Mouse (Mus musculus): Measurements from ENCODE around the gene Magi2. TPM values are rescaled to one million over a fixed set of nuclear protein-coding genes. Genes with fewer than 3 reads are reported as not detected.

Magi2 gene
- polyA plus RNA-seq, 1 experiment from 2014 or later = 3.0 TPM

DNA sequence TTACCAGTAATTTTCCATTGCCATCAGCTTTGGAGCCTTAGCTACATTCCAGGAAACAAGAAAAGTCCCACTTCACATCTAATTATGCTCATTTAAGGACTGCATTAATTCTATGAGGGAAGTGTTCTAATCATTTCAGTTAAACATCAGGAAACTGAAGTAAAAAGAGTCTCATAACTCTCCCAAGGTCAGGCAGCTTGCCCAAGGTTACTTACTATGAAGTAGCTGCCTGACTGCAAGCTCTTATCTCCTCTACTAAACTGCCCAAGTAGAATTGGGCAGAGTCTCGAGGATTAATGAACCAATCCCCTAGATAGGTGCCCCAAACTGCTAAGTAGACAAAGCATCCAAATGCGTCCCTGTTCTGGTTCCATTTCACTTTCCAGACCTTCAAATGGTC lies 19.6 kb downstream of the Magi2 start:
- no peak overlapping the region for H3K9ac ChIP-seq (replicated peaks; ENCODE audit: low read length)
- no peaks in the 10 kb centered on the region for H3K9me3 ChIP-seq (replicated peaks; ENCODE audit: control insufficient read depth, low read length)
- H3K36me3 ChIP-seq (replicated peaks; ENCODE audit: control insufficient read depth, insufficient read depth, low read depth, low read length) = no peaks in the 10 kb centered on the region
- H3K4me1 ChIP-seq (ENCODE audit: control insufficient read depth, insufficient read depth, low read length) = no peaks in the 10 kb centered on the region
- no peak for DNase-seq (ENCODE audit: low spot score)
- no peak overlapping the region for H3K27ac ChIP-seq (replicated peaks; ENCODE audit: low read depth, low read length)
- H3K4me2 ChIP-seq (ENCODE audit: low read depth, low read length) = no peak overlapping the region
- ATAC-seq (replicated peaks; ENCODE audit: insufficient number of reproducible peaks, low FRiP score, low TSS enrichment, low read depth) = no peak
- no peaks in the 10 kb centered on the region for H3K27me3 ChIP-seq (ENCODE audit: control insufficient read depth, insufficient read depth, low read length)
- no peak overlapping the region for H3K4me3 ChIP-seq (ENCODE audit: low read depth, low read length)
- 37% methylated on average over 2 of the region's 2 CpGs for WGBS

GRCm38 (mm10) chr5:19247266-19247665 lies 20.4 kb downstream of the Magi2 start:
- H3K27ac ChIP-seq (replicated peaks; ENCODE audit: low read depth, low read length) = no peak overlapping the region
- no peak overlapping the region for H3K4me2 ChIP-seq (ENCODE audit: low read depth, low read length)
- no peaks in the 10 kb centered on the region for H3K4me1 ChIP-seq (ENCODE audit: control insufficient read depth, insufficient read depth, low read length)
- H3K9me3 ChIP-seq (replicated peaks; ENCODE audit: control insufficient read depth, low read length) = no peaks in the 10 kb centered on the region
- ATAC-seq (replicated peaks; ENCODE audit: insufficient number of reproducible peaks, low FRiP score, low TSS enrichment, low read depth) (no peak), DNase-seq (ENCODE audit: low spot score) (peak; percentile 75)
- no peak overlapping the region for H3K9ac ChIP-seq (replicated peaks; ENCODE audit: low read length)
- no peaks in the 10 kb centered on the region for H3K36me3 ChIP-seq (replicated peaks; ENCODE audit: control insufficient read depth, insufficient read depth, low read depth, low read length)
- WGBS = 33% methylated on average over 3 of the region's 3 CpGs
- no peak overlapping the region for H3K4me3 ChIP-seq (ENCODE audit: low read depth, low read length)
- H3K27me3 ChIP-seq (ENCODE audit: control insufficient read depth, insufficient read depth, low read length) = no peaks in the 10 kb centered on the region

GRCm38 (mm10) chr5:19262816-19263215 lies 36.0 kb downstream of the Magi2 start:
- no peak overlapping the region for H3K27ac ChIP-seq (replicated peaks; ENCODE audit: low read depth, low read length)
- no peaks in the 10 kb centered on the region for H3K9me3 ChIP-seq (replicated peaks; ENCODE audit: control insufficient read depth, low read length)
- ATAC-seq (replicated peaks; ENCODE audit: insufficient number of reproducible peaks, low FRiP score, low TSS enrichment, low read depth) (no peak), DNase-seq (ENCODE audit: low spot score) (no peak)
- no peaks in the 10 kb centered on the region for H3K4me1 ChIP-seq (ENCODE audit: control insufficient read depth, insufficient read depth, low read length)
- no peaks in the 10 kb centered on the region for H3K36me3 ChIP-seq (replicated peaks; ENCODE audit: control insufficient read depth, insufficient read depth, low read depth, low read length)
- no peak overlapping the region for H3K4me3 ChIP-seq (ENCODE audit: low read depth, low read length)
- 71% methylated on average over 5 of the region's 5 CpGs for WGBS
- no peak overlapping the region for H3K9ac ChIP-seq (replicated peaks; ENCODE audit: low read length)
- H3K4me2 ChIP-seq (ENCODE audit: low read depth, low read length) = no peak overlapping the region
- no peaks in the 10 kb centered on the region for H3K27me3 ChIP-seq (ENCODE audit: control insufficient read depth, insufficient read depth, low read length)

- H3K36me3 ChIP-seq (replicated peaks; ENCODE audit: control insufficient read depth, insufficient read depth, low read depth, low read length) = no peaks in the 10 kb centered on the region
- no peak overlapping the region for H3K4me3 ChIP-seq (ENCODE audit: low read depth, low read length)
- H3K4me1 ChIP-seq (ENCODE audit: control insufficient read depth, insufficient read depth, low read length) = no peaks in the 10 kb centered on the region
- no peak for DNase-seq (ENCODE audit: low spot score)
- no peak overlapping the region for H3K4me2 ChIP-seq (ENCODE audit: low read depth, low read length)
- 67% methylated on average over 2 of the region's 2 CpGs for WGBS
- H3K9me3 ChIP-seq (replicated peaks; ENCODE audit: control insufficient read depth, low read length) = no peaks in the 10 kb centered on the region
- no peaks in the 10 kb centered on the region for H3K27me3 ChIP-seq (ENCODE audit: control insufficient read depth, insufficient read depth, low read length)
- H3K27ac ChIP-seq (replicated peaks; ENCODE audit: low read depth, low read length) = no peak overlapping the region
- ATAC-seq (replicated peaks; ENCODE audit: insufficient number of reproducible peaks, low FRiP score, low TSS enrichment, low read depth) = no peak
- no peak overlapping the region for H3K9ac ChIP-seq (replicated peaks; ENCODE audit: low read length)
Observed at GRCm38 (mm10) chr5:19264627-19265026, 37.8 kb downstream of the Magi2 start.

- 86% methylated on average over 3 of the region's 3 CpGs for WGBS
- no peak for ATAC-seq (replicated peaks; ENCODE audit: insufficient number of reproducible peaks, low FRiP score, low TSS enrichment, low read depth)
- H3K9ac ChIP-seq (replicated peaks; ENCODE audit: low read length) = no peak overlapping the region
- H3K4me1 ChIP-seq (ENCODE audit: control insufficient read depth, insufficient read depth, low read length) = no peaks in the 10 kb centered on the region
- H3K9me3 ChIP-seq (replicated peaks; ENCODE audit: control insufficient read depth, low read length) = no peaks in the 10 kb centered on the region
- no peak overlapping the region for H3K27ac ChIP-seq (replicated peaks; ENCODE audit: low read depth, low read length)
- no peaks in the 10 kb centered on the region for H3K36me3 ChIP-seq (replicated peaks; ENCODE audit: control insufficient read depth, insufficient read depth, low read depth, low read length)
- H3K27me3 ChIP-seq (ENCODE audit: control insufficient read depth, insufficient read depth, low read length) = no peaks in the 10 kb centered on the region
- no peak overlapping the region for H3K4me3 ChIP-seq (ENCODE audit: low read depth, low read length)
- no peak overlapping the region for H3K4me2 ChIP-seq (ENCODE audit: low read depth, low read length)
- DNase-seq (ENCODE audit: low spot score) = no peak
Observed at GRCm38 (mm10) chr5:19292581-19292980, 65.7 kb downstream of the Magi2 start.

GRCm38 (mm10) chr5:19306656-19307055 lies 79.8 kb downstream of the Magi2 start:
- Histone ChIP-seq H3K9me3 (replicated peaks; ENCODE audit: control insufficient read depth, low read length) (no peaks in the 10 kb centered on the region), H3K4me2 (ENCODE audit: low read depth, low read length) (no peak overlapping the region), H3K27ac (replicated peaks; ENCODE audit: low read depth, low read length) (no peak overlapping the region), H3K27me3 (ENCODE audit: control insufficient read depth, insufficient read depth, low read length) (no peaks in the 10 kb centered on the region), H3K36me3 (replicated peaks; ENCODE audit: control insufficient read depth, insufficient read depth, low read depth, low read length) (no peaks in the 10 kb centered on the region), H3K4me1 (ENCODE audit: control insufficient read depth, insufficient read depth, low read length) (no peaks in the 10 kb centered on the region), H3K9ac (replicated peaks; ENCODE audit: low read length) (no peak overlapping the region), H3K4me3 (ENCODE audit: low read depth, low read length) (no peak overlapping the region)
- WGBS = 87% methylated on average over 6 of the region's 6 CpGs
- ATAC-seq (replicated peaks; ENCODE audit: insufficient number of reproducible peaks, low FRiP score, low TSS enrichment, low read depth) (no peak), DNase-seq (ENCODE audit: low spot score) (no peak)

DNA sequence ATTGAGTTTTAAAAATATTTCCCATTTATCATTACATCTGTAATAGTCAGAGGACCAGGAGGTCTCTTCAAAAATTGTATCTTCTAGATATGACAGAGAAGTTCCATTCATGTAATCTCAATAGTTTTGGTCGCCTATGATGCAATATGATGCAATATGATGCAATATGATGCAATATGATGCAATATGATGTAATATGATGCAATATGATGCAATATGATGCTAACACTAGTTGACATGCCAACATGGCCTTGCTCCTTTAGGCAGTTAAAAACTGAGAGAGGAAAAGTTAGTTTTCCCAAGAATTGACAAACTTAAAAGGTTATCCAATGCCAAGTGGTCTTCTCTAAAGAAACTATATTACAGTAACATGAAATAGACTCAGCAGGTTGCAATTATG lies 83.0 kb downstream of the Magi2 start:
- Histone ChIP-seq H3K9me3 (replicated peaks; ENCODE audit: control insufficient read depth, low read length) (no peaks in the 10 kb centered on the region), H3K27ac (replicated peaks; ENCODE audit: low read depth, low read length) (no peak overlapping the region), H3K36me3 (replicated peaks; ENCODE audit: control insufficient read depth, insufficient read depth, low read depth, low read length) (no peaks in the 10 kb centered on the region), H3K4me2 (ENCODE audit: low read depth, low read length) (no peak overlapping the region), H3K27me3 (ENCODE audit: control insufficient read depth, insufficient read depth, low read length) (no peaks in the 10 kb centered on the region), H3K4me3 (ENCODE audit: low read depth, low read length) (no peak overlapping the region), H3K9ac (replicated peaks; ENCODE audit: low read length) (no peak overlapping the region), H3K4me1 (ENCODE audit: control insufficient read depth, insufficient read depth, low read length) (no peaks in the 10 kb centered on the region)
- WGBS = 54% methylated on average over 1 of the region's 1 CpGs
- ATAC-seq (replicated peaks; ENCODE audit: insufficient number of reproducible peaks, low FRiP score, low TSS enrichment, low read depth) (no peak), DNase-seq (ENCODE audit: low spot score) (no peak)

- Histone ChIP-seq H3K27ac (replicated peaks; ENCODE audit: low read depth, low read length) (no peak overlapping the region), H3K27me3 (ENCODE audit: control insufficient read depth, insufficient read depth, low read length) (no peaks in the 10 kb centered on the region), H3K36me3 (replicated peaks; ENCODE audit: control insufficient read depth, insufficient read depth, low read depth, low read length) (no peaks in the 10 kb centered on the region), H3K4me3 (ENCODE audit: low read depth, low read length) (no peak overlapping the region), H3K4me1 (ENCODE audit: control insufficient read depth, insufficient read depth, low read length) (no peaks in the 10 kb centered on the region), H3K9ac (replicated peaks; ENCODE audit: low read length) (no peak overlapping the region), H3K4me2 (ENCODE audit: low read depth, low read length) (no peak overlapping the region), H3K9me3 (replicated peaks; ENCODE audit: control insufficient read depth, low read length) (no peaks in the 10 kb centered on the region)
- ATAC-seq (replicated peaks; ENCODE audit: insufficient number of reproducible peaks, low FRiP score, low TSS enrichment, low read depth) = no peak
- no peak for DNase-seq (ENCODE audit: low spot score)
- WGBS = 86% methylated on average over 6 of the region's 6 CpGs
Observed at GRCm38 (mm10) chr5:19322532-19322931, 95.7 kb downstream of the Magi2 start.
